Mouse (Mus musculus): ENCODE measurements around the gene Zbtb9. TPM values are rescaled to one million over a fixed set of nuclear protein-coding genes. Genes with fewer than 3 reads are reported as not detected.

Gene Zbtb9
- polyA plus RNA-seq, 1 experiment from 2014 or later = 14.7 TPM

DNA sequence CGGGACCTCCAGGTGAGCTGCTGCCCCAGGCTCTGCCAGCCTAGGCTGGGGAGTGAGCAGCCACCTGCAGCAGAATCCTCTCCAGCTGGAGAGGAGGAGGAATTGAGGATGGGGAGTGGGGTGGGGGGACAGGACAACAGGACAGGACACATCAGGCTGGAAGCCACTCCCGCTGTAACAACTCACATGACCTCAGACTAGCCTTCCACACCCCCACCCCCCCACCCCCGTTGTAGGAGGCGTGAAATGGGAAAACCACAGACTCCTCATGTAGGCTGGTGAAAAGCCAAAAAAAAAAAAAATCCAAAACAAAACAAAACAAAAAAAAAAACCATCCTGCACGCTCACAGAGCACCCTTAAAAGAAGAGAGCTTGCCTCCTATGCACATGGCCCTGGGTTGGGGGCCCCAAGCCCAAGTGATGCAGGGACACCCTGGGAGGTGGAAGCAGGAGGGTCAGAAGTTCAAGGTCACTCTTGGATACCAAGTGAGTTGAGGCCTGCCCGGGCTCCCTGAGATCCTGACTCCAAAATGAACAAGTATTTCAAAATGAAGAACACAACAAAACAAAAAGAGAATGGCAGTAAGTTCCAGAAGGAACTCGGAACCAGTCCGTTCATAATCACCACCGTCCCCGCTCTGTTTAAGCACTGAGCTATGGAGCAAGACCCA is 66.6 kb downstream of the Zbtb9 start:
- H3K4me2 ChIP-seq = no peak overlapping the region
- WGBS = 71% methylated on average over 10 of the region's 10 CpGs
- H3K9ac ChIP-seq = no peak overlapping the region
- H3K9me3 ChIP-seq = no peaks in the 10 kb centered on the region
- no peak overlapping the region for H3K27ac ChIP-seq (replicated peaks)
- no peaks in the 10 kb centered on the region for H3K27me3 ChIP-seq
- peaks cover 11% of the 10 kb centered on the region for H3K4me1 ChIP-seq (replicated peaks)
- H3K36me3 ChIP-seq = no peaks in the 10 kb centered on the region
- H3K4me3 ChIP-seq = no peak overlapping the region
- no peak for ATAC-seq (ENCODE audit: low FRiP score, low read depth)

DNA sequence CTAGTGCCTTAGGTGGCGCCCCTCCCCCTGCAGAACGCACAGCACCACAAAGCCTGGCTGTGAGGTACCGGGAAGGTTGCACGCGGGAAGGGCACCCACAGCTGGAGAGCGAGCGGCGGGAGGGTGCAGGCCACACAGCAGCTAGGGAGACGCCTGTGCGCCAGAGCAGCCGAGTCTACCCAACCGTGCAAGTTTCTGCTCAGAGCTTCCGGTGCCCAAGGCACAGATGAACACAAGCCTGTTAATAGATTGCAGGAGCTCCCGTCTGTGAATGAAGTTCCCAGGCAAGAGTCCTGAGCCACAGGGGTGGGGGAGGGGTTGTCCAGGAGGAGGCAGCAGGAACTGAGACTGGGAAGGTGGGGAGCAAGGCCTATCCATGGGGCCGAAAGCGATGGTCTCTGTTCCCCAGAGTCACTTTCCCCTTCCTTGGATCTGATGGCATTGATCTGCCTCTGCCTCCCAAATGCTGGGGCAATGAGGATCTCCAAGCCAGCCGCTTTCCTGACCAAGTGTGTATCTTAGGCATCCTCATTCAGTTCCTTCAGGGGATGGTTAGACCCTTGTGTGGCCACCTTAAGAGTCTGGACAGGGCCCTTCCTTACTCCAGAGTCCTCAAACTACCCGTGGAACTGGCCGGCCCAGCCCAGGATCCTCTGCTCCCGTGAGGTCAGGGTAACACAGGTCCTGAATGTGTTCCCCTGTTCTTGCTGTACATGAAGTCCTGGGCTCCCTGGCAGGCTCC is 67.5 kb downstream of the Zbtb9 start:
- H3K27me3 ChIP-seq = no peaks in the 10 kb centered on the region
- 13% methylated on average over 20 of the region's 20 CpGs for WGBS
- no peak overlapping the region for H3K4me3 ChIP-seq
- no peak overlapping the region for H3K9ac ChIP-seq
- no peaks in the 10 kb centered on the region for H3K36me3 ChIP-seq
- peaks cover 11% of the 10 kb centered on the region for H3K4me1 ChIP-seq (replicated peaks)
- 0 out of 2 replicates have a peak, but pooled peaks have one; percentile 21 for ATAC-seq (ENCODE audit: low FRiP score, low read depth)
- H3K4me2 ChIP-seq = peak overlapping the region; percentile 23
- no peaks in the 10 kb centered on the region for H3K9me3 ChIP-seq
- no peak overlapping the region for H3K27ac ChIP-seq (replicated peaks)

DNA sequence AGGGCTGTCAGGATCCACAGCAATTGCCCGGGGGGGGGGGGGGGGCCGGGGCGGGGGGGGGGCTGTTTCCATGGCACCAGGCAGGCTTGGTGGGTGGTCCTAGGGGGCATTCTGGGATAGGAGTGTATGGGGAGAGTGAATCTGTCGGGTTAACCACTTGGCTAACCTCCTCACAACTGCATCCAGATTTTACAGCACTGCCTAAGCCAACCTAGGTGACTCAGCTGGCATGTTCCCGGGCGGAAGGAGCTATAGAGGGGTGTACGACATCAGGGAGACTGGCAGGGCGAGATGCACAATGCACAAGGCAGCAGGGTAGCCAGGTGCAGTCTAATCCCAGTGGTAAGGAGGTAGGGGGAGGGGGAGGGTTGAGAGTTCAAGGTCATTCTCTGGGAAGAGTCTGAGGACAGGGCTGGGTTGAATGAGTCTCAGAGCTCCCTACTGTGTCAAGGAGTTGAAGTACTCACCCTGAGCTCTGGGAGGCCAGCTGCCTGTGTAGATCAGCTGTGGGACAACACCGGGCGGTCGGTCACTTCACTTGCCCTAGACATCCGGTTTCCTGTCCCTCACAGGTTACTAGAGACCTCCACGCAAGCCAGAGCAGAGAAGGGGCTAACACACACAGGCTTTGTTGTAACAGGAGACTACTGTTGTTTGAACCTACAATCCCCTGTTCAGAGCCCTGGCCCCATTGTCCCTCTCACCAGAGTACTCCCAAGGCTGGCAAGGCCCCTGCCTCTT is 68.2 kb downstream of the Zbtb9 start:
- ATAC-seq (ENCODE audit: low FRiP score, low read depth) = no peak
- WGBS = 45% methylated on average over 12 of the region's 13 CpGs

DNA sequence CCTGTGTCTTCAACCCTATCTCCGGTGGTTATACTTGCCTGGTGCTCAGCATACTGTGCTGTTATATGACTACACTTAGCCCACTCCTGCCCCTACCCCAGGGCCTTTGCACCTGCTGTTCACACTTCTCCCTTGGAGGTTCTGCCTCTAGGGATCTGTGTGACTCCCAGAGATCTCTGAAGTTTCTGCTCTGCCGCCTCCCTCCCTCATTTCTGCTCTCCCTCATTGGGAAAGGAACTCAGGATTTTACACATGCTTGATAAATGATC is 68.8 kb downstream of the Zbtb9 start:
- no peak for ATAC-seq (ENCODE audit: low FRiP score, low read depth)
- no peak overlapping the region for H3K4me3 ChIP-seq
- no peaks in the 10 kb centered on the region for H3K36me3 ChIP-seq
- H3K4me2 ChIP-seq = no peak overlapping the region
- no peak overlapping the region for H3K27ac ChIP-seq (replicated peaks)
- H3K9ac ChIP-seq = no peak overlapping the region
- 79% methylated on average over 2 of the region's 2 CpGs for WGBS
- H3K9me3 ChIP-seq = no peaks in the 10 kb centered on the region
- H3K27me3 ChIP-seq = no peaks in the 10 kb centered on the region
- H3K4me1 ChIP-seq (replicated peaks) = peaks cover 11% of the 10 kb centered on the region

More for the DNA sequence above, 68.2 kb downstream of the Zbtb9 start:
- Histone ChIP-seq H3K4me2 (no peak overlapping the region), H3K36me3 (no peaks in the 10 kb centered on the region), H3K9me3 (no peaks in the 10 kb centered on the region), H3K4me1 (replicated peaks) (peaks cover 11% of the 10 kb centered on the region), H3K27me3 (no peaks in the 10 kb centered on the region), H3K4me3 (no peak overlapping the region), H3K9ac (no peak overlapping the region), H3K27ac (replicated peaks) (no peak overlapping the region)

DNA sequence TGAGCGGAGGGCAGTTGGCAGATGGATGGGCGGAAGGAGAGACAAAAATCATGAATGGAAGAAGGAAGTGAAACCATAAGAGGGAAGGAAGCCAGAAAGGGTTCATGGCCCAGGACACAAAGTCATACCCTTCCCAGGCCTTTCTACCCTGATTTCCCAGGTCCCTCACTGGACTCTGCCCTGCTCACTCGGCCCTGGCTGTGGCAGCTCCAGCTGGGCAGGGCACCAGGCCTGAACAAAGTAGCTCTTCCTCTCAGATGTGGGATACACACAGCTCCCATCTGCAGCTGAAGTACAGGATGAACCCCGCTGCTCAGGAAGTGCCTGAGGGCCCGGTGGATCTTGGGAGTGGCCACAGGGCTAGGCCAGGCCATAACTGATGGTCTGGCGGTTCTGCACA is 69.9 kb downstream of the Zbtb9 start:
- no peaks in the 10 kb centered on the region for H3K9me3 ChIP-seq
- 68% methylated on average over 6 of the region's 6 CpGs for WGBS
- no peak overlapping the region for H3K27ac ChIP-seq (replicated peaks)
- H3K4me3 ChIP-seq = no peak overlapping the region
- ATAC-seq (ENCODE audit: low FRiP score, low read depth) = no peak
- peaks cover 11% of the 10 kb centered on the region for H3K4me1 ChIP-seq (replicated peaks)
- no peaks in the 10 kb centered on the region for H3K36me3 ChIP-seq
- no peaks in the 10 kb centered on the region for H3K27me3 ChIP-seq
- no peak overlapping the region for H3K9ac ChIP-seq
- H3K4me2 ChIP-seq = no peak overlapping the region

DNA sequence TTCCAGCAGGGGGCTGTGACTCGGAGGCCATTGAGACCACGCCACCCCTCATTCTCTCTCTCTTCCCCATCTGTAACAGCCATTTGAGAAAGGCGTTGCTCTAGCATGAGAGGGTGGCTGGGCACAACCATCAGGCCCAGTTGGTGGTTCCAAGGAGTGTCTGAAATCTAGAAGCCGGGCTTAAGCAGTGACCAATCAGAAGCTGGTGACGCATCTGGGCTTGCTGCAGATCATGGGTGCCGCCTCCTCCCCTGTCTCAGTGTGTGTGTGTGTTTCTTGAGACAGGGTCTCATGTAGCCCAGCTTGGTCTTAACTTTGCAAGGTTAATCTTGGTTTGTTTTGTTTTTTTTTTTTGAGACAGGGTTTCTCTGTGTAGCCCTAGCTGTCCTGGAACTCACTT is 72.2 kb downstream of the Zbtb9 start:
- H3K36me3 ChIP-seq = no peaks in the 10 kb centered on the region
- no peak overlapping the region for H3K4me3 ChIP-seq
- H3K27me3 ChIP-seq = no peaks in the 10 kb centered on the region
- no peak overlapping the region for H3K27ac ChIP-seq (replicated peaks)
- H3K9ac ChIP-seq = no peak overlapping the region
- no peak for ATAC-seq (ENCODE audit: low FRiP score, low read depth)
- no peak overlapping the region for H3K4me2 ChIP-seq
- whole genome bisulfite sequencing = 91% methylated on average over 6 of the region's 6 CpGs
- no peaks in the 10 kb centered on the region for H3K9me3 ChIP-seq
- peaks cover 6% of the 10 kb centered on the region for H3K4me1 ChIP-seq (replicated peaks)

DNA sequence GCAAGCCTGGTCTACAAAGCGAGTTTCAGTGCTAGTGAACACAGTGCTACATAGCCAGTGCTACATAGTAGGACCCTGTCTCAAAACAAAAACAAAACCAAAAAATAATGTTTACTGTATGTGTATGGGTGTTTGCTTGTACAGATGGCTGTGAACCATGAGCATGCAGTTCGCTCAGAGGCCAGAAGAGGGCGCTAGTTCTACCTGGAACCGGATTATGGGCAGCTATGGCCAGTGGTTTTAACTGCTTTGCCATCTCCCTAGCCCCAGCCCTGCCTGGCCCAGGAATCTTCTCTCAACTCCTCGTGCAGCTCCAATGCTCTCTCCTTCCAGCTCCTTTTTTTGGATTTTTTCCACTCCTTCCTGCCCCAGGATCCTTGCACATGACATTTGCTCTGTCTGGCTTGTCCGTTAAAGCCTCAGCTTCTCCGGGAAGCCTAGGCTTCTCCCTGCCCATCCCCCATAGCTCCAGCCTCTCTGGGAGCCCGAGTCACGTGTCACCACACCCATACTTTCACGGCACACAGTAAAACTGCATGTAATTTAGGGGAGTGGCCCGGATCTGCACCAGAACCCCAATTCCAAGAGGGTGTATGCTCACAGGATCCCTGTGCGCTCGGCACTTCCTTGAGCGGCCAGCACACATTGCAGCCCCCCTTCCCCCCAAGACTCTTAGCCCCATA is 74.9 kb downstream of the Zbtb9 start:
- no peaks in the 10 kb centered on the region for H3K27me3 ChIP-seq
- H3K4me3 ChIP-seq = no peak overlapping the region
- no peak overlapping the region for H3K27ac ChIP-seq (replicated peaks)
- no peak overlapping the region for H3K9ac ChIP-seq
- H3K9me3 ChIP-seq = no peaks in the 10 kb centered on the region
- no peaks in the 10 kb centered on the region for H3K36me3 ChIP-seq
- H3K4me1 ChIP-seq (replicated peaks) = no peaks in the 10 kb centered on the region
- no peak overlapping the region for H3K4me2 ChIP-seq
- no peak for ATAC-seq (ENCODE audit: low FRiP score, low read depth)
- 81% methylated on average over 14 of the region's 14 CpGs for WGBS

DNA sequence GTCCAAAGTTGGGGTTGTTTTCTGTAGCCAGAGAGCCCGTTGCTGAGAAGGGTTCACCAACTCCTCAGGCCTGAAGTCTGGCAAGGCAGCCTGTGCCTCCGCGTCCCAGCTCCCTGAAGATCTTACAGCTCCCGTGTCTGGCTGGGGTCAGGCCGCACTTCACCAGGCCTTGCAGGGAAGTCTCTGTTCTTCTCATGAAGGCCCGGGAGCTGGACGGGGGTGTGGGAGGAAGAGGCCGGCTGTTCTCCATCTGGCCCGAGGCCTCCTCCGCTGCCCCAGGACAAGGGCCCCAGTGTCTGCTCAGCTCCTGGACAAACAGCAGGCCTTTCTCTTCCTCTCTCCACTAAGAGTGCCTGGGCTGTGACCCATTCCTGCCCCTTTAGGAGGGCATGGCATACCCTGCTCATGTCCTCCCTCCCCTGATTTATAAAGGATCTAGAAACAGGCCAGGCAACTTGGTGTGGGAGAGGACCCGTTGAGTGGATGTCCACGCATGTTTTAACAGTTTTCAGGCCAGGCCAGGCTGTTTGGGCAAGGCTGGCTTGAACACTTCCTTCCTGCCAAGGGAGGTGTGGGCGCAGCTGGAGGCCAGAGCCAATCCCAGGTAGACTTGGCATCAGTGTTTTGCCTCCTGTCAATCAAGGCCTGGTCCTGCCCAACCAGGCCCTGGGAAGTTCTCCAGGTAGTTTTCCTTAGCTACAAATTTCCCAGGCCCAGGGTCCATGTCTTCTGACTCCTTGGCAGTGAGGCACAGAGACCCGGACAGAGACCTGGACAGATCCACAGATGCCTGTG is 75.7 kb downstream of the Zbtb9 start:
- Histone ChIP-seq H3K36me3 (no peaks in the 10 kb centered on the region), H3K4me1 (replicated peaks) (no peaks in the 10 kb centered on the region), H3K4me2 (no peak overlapping the region), H3K27ac (replicated peaks) (no peak overlapping the region), H3K9ac (no peak overlapping the region), H3K9me3 (no peaks in the 10 kb centered on the region), H3K4me3 (no peak overlapping the region), H3K27me3 (0 out of 2 replicates have a peak, but pooled peaks cover 1% of the 10 kb centered on the region)
- WGBS = 78% methylated on average over 14 of the region's 14 CpGs
- no peak for ATAC-seq (ENCODE audit: low FRiP score, low read depth)

DNA sequence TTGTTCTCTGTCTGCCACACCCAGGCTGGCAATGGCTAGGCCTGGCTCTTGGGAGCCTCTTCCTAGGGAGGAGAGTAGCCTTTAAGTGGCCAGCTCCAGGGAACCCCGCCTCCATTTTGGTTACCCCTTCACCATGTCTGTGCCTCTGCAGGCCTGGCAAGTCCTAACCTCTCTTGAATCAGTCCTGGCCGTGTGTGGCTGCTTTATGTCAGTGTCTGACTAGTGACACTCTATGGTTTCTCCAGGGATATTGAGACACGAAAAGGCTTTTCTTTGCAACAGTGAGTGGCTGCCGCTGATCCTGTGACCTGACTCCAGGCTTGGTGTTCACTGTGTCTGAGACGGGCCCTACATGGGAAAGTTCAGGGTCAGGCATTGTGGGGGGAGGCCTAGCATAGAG is 77.9 kb downstream of the Zbtb9 start:
- Histone ChIP-seq H3K27ac (replicated peaks) (no peak overlapping the region; the same call in 1 of the 2 replicates), H3K36me3 (no peaks in the 10 kb centered on the region), H3K4me3 (no peak overlapping the region), H3K9me3 (no peaks in the 10 kb centered on the region), H3K4me2 (no peak overlapping the region), H3K9ac (no peak overlapping the region), H3K4me1 (replicated peaks) (no peaks in the 10 kb centered on the region), H3K27me3 (peaks cover 12% of the 10 kb centered on the region)
- no peak for ATAC-seq (ENCODE audit: low FRiP score, low read depth)
- WGBS = 70% methylated on average over 5 of the region's 5 CpGs

DNA sequence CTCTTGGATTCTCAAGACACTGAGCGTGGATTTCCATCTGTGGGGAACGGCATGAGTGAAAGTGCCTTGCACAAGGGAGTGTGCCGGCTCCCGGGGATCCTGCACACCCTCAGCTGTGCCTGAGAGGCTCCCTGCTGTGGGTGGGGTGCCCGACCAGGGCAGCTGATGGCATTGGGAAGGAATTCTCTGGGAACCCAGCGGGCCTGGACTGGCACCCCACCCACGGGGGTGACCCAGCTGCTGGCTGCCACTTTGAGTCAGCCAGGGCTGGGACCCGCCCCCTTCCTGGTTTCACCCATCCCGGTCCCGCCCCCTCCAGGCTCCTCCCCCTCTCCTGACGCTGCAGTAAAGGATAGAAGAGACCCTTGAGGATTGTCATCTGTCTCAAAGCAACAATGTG is 78.5 kb downstream of the Zbtb9 start:
- no peaks in the 10 kb centered on the region for H3K36me3 ChIP-seq
- no peak overlapping the region for H3K4me3 ChIP-seq
- no peak overlapping the region for H3K9ac ChIP-seq
- no peak for ATAC-seq (ENCODE audit: low FRiP score, low read depth)
- H3K27me3 ChIP-seq = peaks cover 19% of the 10 kb centered on the region
- no peak overlapping the region for H3K4me2 ChIP-seq
- H3K4me1 ChIP-seq (replicated peaks) = 0 out of 2 replicates have a peak, but pooled peaks cover 6% of the 10 kb centered on the region
- WGBS = 34% methylated on average over 11 of the region's 11 CpGs
- no peaks in the 10 kb centered on the region for H3K9me3 ChIP-seq
- H3K27ac ChIP-seq (replicated peaks) = no peak overlapping the region

DNA sequence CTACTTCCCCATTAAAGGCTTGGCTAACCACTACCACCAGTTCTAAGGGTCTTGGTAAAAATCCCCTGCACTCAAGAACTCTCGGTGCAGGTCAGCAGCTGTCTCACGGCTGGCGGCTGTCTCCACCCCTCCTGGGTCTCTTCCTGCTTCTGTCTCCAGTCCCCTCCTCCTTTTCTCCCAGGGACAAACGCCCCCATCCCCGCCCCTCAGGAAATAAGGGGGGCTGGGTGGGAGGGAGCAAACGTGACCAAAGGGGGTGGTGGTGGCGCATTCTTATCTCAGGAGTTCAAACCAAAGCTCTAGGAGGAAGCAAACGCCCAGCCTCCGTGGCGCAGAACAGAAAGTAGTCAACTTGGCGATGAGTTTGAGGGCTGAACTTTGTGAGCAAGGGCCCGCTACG is 83.2 kb downstream of the Zbtb9 start:
- peak overlapping the region; percentile 47 for H3K4me3 ChIP-seq
- peaks cover 22% of the 10 kb centered on the region for H3K4me1 ChIP-seq (replicated peaks)
- peaks cover 56% of the 10 kb centered on the region for H3K27me3 ChIP-seq
- no peaks in the 10 kb centered on the region for H3K9me3 ChIP-seq
- no peak for ATAC-seq (ENCODE audit: low FRiP score, low read depth)
- no peak overlapping the region for H3K9ac ChIP-seq
- H3K27ac ChIP-seq (replicated peaks) = peak overlapping the region; percentile 59
- peak overlapping the region; percentile 82 for H3K4me2 ChIP-seq
- under 1% methylated on average over 13 of the region's 13 CpGs for WGBS
- no peaks in the 10 kb centered on the region for H3K36me3 ChIP-seq
